Mouse (Mus musculus): Measurements from ENCODE around the gene Prdx2.

The Prdx2 gene

GRCm38 (mm10) chr8:84978248-84978940, 9.0 kb downstream of the Prdx2 start, which contains the start of gene Junb:
Gene Junb (minus strand): TSS chr8:84978718.
- peak; percentile 96 to 97 for DNase-seq (ENCODE audit: low spot score in 2 of 2)

- peak; percentile 95 for DNase-seq (ENCODE audit: low spot score in 2 of 2)
Observed at GRCm38 (mm10) chr8:84979599-84980421, 10.4 kb downstream of the Prdx2 start.

GRCm38 (mm10) chr8:84980622-84981358, 11.4 kb downstream of the Prdx2 start:
- peak; percentile 70 to 81 for DNase-seq (ENCODE audit: low spot score in 2 of 2)

GRCm38 (mm10) chr8:84981644-84982498, 12.5 kb downstream of the Prdx2 start:
- DNase-seq (ENCODE audit: low spot score in 2 of 2), result no peak

GRCm38 (mm10) chr8:84982499-84983011, 13.2 kb downstream of the Prdx2 start:
- peak; percentile 41 to 52 for DNase-seq (ENCODE audit: low spot score in 2 of 2)

- DNase-seq (ENCODE audit: low spot score in 2 of 2), result peak; percentile 54 to 61
Observed at GRCm38 (mm10) chr8:84984294-84985048, 15.1 kb downstream of the Prdx2 start.

- peak in 1 of 2 experiments; percentile 47 for DNase-seq (ENCODE audit: low spot score in 2 of 2)
Observed at GRCm38 (mm10) chr8:84985049-84985683, 15.8 kb downstream of the Prdx2 start.

- DNase-seq (ENCODE audit: low spot score in 2 of 2), result peak; percentile 95 to 96
Observed at GRCm38 (mm10) chr8:84985684-84986378, 16.4 kb downstream of the Prdx2 start.

- DNase-seq (ENCODE audit: low spot score in 2 of 2), result no peak
Observed at GRCm38 (mm10) chr8:84986379-84986945, 17.1 kb downstream of the Prdx2 start.

- no peak for DNase-seq (ENCODE audit: low spot score in 2 of 2)
Observed at GRCm38 (mm10) chr8:84987388-84987787, 18.0 kb downstream of the Prdx2 start.

GRCm38 (mm10) chr8:84987903-84988302, 18.5 kb downstream of the Prdx2 start:
- no peak for DNase-seq (ENCODE audit: low spot score in 2 of 2)

- DNase-seq (ENCODE audit: low spot score in 2 of 2), result peak; percentile 30 to 53
Observed at GRCm38 (mm10) chr8:84989311-84989731, 19.9 kb downstream of the Prdx2 start.

- DNase-seq (ENCODE audit: low spot score in 2 of 2), result peak; percentile 84 to 93
Observed at GRCm38 (mm10) chr8:84989810-84990209, 20.4 kb downstream of the Prdx2 start.

- DNase-seq (ENCODE audit: low spot score in 2 of 2), result peak; percentile 96 to 97
Observed at GRCm38 (mm10) chr8:84990349-84990748, 21.0 kb downstream of the Prdx2 start, which contains the start of gene Hook2. Gene Hook2 (plus strand): TSS chr8:84990603.

- peak; percentile 40 to 61 for DNase-seq (ENCODE audit: low spot score in 2 of 2)
Observed at GRCm38 (mm10) chr8:84990836-84991235, 21.4 kb downstream of the Prdx2 start.

GRCm38 (mm10) chr8:84994375-84994774, 25.0 kb downstream of the Prdx2 start:
- no peak for DNase-seq (ENCODE audit: low spot score in 2 of 2)

- no peak for DNase-seq (ENCODE audit: low spot score in 2 of 2)
Observed at GRCm38 (mm10) chr8:84995680-84996079, 26.3 kb downstream of the Prdx2 start.

GRCm38 (mm10) chr8:84996978-84997377, 27.6 kb downstream of the Prdx2 start:
- no peak for DNase-seq (ENCODE audit: low spot score in 2 of 2)

All from spleen, postnatal 36 days (tissue).